Mouse (Mus musculus): ENCODE results near the gene Sp3. TPM values are rescaled to one million over a fixed set of nuclear protein-coding genes. Genes with fewer than 3 reads are reported as not detected.

Sp3 gene
- total RNA-seq, 2 experiments from 2014 or later = 20.7 to 23.2 TPM

GRCm38 (mm10) chr2:72970302-72970701 lies 9.9 kb downstream of the Sp3 start:
- H3K27ac ChIP-seq = no peak overlapping the region
- DNase-seq = no peak
- intact Hi-C loops (cut with DNase I) = no loop called here
- TF ChIP-seq CTCF (IDR thresholded peaks at IDR 0.05) = no peak
- H3K4me3 ChIP-seq = no peak overlapping the region

DNA sequence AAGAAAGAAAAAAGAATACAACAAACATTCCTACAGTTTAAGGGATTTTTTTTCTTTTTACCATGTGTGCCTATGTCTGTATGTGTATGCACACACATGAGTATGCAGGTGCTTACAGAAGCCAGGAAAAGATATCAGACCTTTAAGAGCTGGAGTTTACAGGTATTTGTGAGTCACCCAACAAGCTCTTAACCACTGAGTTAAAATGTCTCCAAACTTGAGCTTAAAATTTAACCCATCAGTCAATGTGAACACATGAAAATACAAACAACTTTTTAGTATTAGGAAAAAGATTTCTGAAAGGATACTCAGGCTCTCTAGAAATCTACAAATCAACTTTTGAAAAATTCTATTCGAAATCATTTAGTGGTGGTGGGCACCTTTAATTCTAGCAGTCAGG lies 11.7 kb downstream of the Sp3 start:
- intact Hi-C loops (cut with DNase I) = no loop called here
- no peak for DNase-seq
- TF ChIP-seq CTCF (IDR thresholded peaks at IDR 0.05) = no peak

DNA sequence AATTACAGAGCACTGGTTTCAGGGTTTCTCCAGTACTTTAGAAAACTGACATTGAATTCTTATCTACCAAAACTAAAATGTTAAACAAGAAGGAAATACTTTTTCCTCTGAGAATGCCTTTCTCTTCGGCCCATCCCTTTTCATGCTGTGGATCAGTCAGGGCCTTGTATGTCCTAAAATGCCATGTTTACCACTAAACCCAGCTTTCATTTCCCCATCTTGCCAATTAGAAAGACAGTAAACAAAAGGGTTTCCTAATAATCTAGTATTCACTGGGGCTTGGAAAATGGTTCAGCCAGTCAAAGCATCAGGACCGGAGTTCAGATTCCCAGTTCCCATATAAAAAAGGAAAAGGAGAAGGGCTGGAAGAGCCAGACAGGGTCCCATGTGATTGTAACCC lies 14.8 kb downstream of the Sp3 start:
- intact Hi-C loops (cut with DNase I) = no loop called here
- no peak for TF ChIP-seq CTCF (IDR thresholded peaks at IDR 0.05)
- Histone ChIP-seq H3K27ac (0 out of 2 replicates have a peak overlapping the region, but pooled peaks have one; percentile 7), H3K4me3 (no peak overlapping the region)
- DNase-seq = no peak

More for the DNA sequence above, 11.7 kb downstream of the Sp3 start:
- Histone ChIP-seq H3K4me3 (no peak overlapping the region), H3K27ac (no peak overlapping the region)

DNA sequence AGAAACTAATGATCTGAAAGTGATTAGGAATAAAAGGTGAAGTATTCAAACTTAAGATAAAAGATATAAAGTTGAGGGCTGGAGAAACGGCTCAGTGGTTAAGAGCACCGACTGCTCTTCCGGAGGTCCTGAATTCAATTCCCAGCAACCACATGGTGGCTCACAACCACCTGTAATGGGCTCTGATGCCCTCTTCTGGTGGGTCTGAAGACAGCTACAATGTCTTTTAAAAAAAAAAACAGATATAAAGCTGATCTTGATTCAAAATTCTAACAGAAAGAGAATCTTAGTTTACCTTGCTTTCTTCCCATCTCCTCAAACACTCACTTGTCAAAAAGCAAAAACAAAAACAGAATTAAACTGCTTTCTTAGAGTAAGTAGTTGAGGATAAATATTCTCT lies 23.8 kb downstream of the Sp3 start:
- TF ChIP-seq CTCF (IDR thresholded peaks at IDR 0.05) = peak; percentile 24; the same call in 1 of the 2 replicates
- intact Hi-C loops (cut with DNase I) = no loop called here
- no peak overlapping the region for H3K4me3 ChIP-seq
- H3K27ac ChIP-seq = no peak overlapping the region
- no peak for DNase-seq

DNA sequence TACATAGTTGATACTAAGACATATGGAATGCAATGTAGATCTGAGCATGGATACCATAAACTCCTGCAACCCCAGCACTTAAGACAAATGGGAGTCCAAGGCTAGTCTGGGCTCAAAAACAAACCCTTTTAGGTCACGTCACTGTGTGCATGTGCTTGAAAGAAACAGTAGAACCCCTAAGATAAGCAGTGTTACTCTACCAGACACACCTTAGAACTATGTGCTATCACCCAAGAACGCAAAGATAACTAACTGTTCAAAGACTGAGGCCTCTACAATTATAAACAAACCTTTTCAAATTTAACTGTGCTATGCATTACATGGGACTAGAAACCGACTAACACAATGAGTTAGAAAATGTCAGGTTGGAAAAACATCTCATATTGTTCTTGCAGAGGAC lies 27.3 kb downstream of the Sp3 start:
- no peak for TF ChIP-seq CTCF (IDR thresholded peaks at IDR 0.05)
- Histone ChIP-seq H3K4me3 (no peak overlapping the region), H3K27ac (no peak overlapping the region)
- DNase-seq = no peak
- intact Hi-C loops (cut with DNase I) = no loop called here

DNA sequence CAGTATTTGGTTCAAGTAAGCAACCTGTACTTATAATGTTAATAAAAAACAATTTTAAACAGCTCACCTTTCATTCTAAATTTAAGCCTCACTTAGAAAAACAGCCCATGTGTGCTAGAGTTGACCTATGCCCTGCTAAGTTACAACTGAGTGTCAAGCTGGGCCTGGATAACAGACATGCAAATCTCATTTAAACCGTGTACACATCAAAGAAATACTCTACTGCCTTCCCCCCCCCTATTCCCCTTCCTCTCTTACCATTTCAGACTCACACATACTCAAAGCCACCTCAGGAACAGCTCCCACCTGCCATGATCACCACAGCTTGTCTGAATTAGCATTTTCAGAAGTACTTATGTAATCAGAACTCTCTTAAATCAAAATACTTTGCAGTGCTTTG lies 44.3 kb downstream of the Sp3 start:
- no peak for DNase-seq
- no peak overlapping the region for H3K4me3 ChIP-seq
- no peak overlapping the region for H3K27ac ChIP-seq
- TF ChIP-seq CTCF (IDR thresholded peaks at IDR 0.05) = no peak
- intact Hi-C loops (cut with DNase I) = no loop called here

DNA sequence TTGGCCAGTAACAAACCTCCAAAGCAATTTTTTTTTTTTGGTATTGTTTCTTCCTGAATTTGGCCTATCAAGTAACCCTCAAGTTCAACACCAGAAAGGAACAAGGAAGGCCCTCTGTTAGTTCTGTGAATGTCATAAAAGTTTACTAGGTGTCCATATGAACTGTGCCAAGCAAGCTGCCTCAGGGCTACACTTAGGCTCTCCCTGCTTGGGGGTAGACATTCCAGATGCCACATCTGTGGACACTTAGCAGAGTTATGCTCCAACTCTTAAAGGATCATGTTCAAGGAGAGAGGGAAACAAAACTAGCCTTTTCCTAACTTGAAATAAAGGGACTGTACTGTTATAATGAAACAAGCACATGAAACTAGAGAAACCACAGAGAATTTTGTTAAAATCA lies 48.1 kb downstream of the Sp3 start:
- no peak overlapping the region for H3K4me3 ChIP-seq
- intact Hi-C loops (cut with DNase I) = no loop called here
- H3K27ac ChIP-seq = peak overlapping the region; percentile 3; the same call in 1 of the 2 replicates
- DNase-seq = no peak
- TF ChIP-seq CTCF (IDR thresholded peaks at IDR 0.05) = no peak

DNA sequence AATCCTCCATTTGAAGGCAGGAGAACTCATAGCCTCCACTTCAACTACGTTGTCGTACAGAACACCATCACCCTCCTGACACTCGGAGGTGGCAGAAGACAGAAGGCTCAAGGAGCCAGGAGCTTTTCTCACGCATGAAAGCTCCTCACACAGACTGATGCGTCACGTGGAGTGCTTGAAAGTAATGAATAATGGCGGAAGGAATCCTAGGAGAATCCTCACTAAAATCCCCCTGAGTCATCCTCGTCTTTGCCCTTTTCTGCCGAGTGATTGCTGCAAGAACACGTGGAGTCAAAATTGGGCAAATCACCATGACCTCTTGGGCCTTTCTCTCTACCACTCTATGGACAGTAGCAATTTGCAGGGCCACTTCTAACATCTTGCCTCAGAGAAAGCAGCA lies 55.3 kb downstream of the Sp3 start:
- no peak overlapping the region for H3K27ac ChIP-seq
- intact Hi-C loops (cut with DNase I) = no loop called here
- no peak for TF ChIP-seq CTCF (IDR thresholded peaks at IDR 0.05)
- DNase-seq = no peak
- no peak overlapping the region for H3K4me3 ChIP-seq

- no peak for TF ChIP-seq CTCF (IDR thresholded peaks at IDR 0.05)
- Histone ChIP-seq H3K4me3 (no peak overlapping the region), H3K27ac (no peak overlapping the region)
- DNase-seq = no peak
- intact Hi-C loops (cut with DNase I) = no loop called here
Observed at GRCm38 (mm10) chr2:72916170-72916569, 64.1 kb downstream of the Sp3 start.

- no peak overlapping the region for H3K4me3 ChIP-seq
- no peak for DNase-seq
- intact Hi-C loops (cut with DNase I) = no loop called here
- H3K27ac ChIP-seq = no peak overlapping the region
- no peak for TF ChIP-seq CTCF (IDR thresholded peaks at IDR 0.05)
Observed at GRCm38 (mm10) chr2:72915245-72915930, 64.9 kb downstream of the Sp3 start.

GRCm38 (mm10) chr2:72913458-72913760 lies 66.8 kb downstream of the Sp3 start:
- intact Hi-C loops (cut with DNase I) = no loop called here
- no peak overlapping the region for H3K4me3 ChIP-seq
- no peak overlapping the region for H3K27ac ChIP-seq
- no peak for DNase-seq
- no peak for TF ChIP-seq CTCF (IDR thresholded peaks at IDR 0.05)

DNA sequence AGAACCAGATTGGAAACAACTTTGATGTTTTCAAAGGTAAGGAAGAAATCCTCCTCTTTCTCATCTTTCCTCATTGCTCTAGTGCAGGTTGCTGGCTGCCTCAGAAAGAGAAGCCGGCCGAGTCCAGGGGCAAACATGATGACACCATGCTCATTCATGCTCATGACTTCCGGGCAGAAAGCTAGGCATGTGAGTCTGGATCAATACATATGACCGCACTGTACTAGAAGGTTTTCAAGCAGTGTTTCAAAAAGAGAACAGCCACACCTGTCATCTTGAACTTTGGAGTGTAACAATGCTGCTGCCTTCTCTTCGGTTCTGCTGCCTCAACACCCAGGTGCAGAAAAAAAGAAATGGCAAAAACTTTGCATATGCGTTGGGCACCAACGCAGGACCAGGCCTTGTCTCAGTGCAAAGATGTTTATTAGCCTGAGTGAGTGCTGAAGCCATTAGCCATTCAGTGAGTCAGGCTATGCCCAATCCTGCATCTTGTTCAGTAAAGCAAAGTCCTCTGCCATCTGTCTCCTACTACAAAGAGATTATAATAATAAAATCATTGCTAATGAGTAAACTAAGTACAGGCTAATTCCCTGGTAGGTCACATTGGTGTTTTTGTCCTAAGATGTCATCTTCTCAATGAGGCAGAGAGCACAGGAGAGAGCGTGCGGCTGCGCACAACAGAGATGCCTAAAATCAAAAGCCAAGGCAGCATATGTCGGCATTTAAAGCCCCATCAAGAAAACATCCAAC lies 67.4 kb downstream of the Sp3 start:
- intact Hi-C loops (cut with DNase I) = no loop called here
- no peak for DNase-seq
- no peak for TF ChIP-seq CTCF (IDR thresholded peaks at IDR 0.05)
- Histone ChIP-seq H3K4me3 (no peak overlapping the region), H3K27ac (no peak overlapping the region)

- intact Hi-C loops (cut with DNase I) = no loop called here
- peak overlapping the region; percentile 23; the same call in 1 of the 2 replicates for H3K4me3 ChIP-seq
- TF ChIP-seq CTCF (IDR thresholded peaks at IDR 0.05) = no peak
- DNase-seq = peak; percentile 42
- H3K27ac ChIP-seq = no peak overlapping the region
Observed at GRCm38 (mm10) chr2:72911527-72911926, 68.7 kb downstream of the Sp3 start.

DNA sequence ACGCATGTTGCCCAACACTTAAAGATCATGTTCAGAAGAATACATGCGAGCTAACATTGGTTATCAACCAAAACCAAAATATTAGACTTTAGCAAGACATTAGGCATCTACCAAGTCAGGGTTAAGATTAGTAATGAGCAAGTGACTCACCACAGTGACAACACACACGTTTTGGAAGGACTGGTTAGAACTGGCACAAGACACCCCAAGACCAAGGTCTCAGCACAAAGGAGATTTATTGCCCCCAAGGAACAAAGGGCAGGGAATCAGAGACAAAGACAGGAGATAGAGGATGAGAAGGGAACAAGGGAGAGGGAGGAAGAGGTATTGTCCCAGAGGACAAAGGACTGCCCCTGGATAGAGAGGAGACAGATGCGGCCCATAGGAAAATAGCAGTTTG lies 71.2 kb downstream of the Sp3 start:
- H3K4me3 ChIP-seq = no peak overlapping the region
- TF ChIP-seq CTCF (IDR thresholded peaks at IDR 0.05) = no peak
- intact Hi-C loops (cut with DNase I) = no loop called here
- H3K27ac ChIP-seq = no peak overlapping the region
- no peak for DNase-seq
